Mouse (Mus musculus) midbrain, embryonic 16.5 days (tissue): Measurements from ENCODE around the gene Sugp2. TPM values are rescaled to one million over a fixed set of nuclear protein-coding genes. Genes with fewer than 3 reads are reported as not detected.

ENCODE experiments used
- ATAC-seq: fragments of 200-750 bp; cut with Nextera tagmentation; 2 replicates; pipeline ENCODE4 v1.8.0; 2017; ENCODE audit warnings: moderate TSS enrichment
- H3K27ac ChIP-seq: fragments of 300-500 bp; sonication (generic); 2 replicates; pipeline ENCODE4 v1.5.1; 2014; ENCODE audit warnings: mild to moderate bottlenecking, low read length, mixed read lengths
- H3K27me3 ChIP-seq: fragments of 300-500 bp; sonication (generic); 2 replicates; pipeline ENCODE4 v1.6.1; 2014; ENCODE audit warnings: low read depth, low read length, mixed read lengths; ENCODE audit not compliant: control insufficient read depth, insufficient read depth
- H3K36me3 ChIP-seq: fragments of 300-500 bp; sonication (generic); 2 replicates; pipeline ENCODE4 v1.6.1; 2014; ENCODE audit warnings: mild to moderate bottlenecking, low read length, moderate library complexity, mixed read lengths; ENCODE audit not compliant: control insufficient read depth, insufficient read depth
- H3K4me1 ChIP-seq: fragments of 300-500 bp; sonication (generic); 2 replicates; pipeline ENCODE4 v1.6.1; 2014; ENCODE audit warnings: mild to moderate bottlenecking, low read length, mixed read lengths; ENCODE audit not compliant: control insufficient read depth, insufficient read depth
- H3K4me2 ChIP-seq: fragments of 300-500 bp; sonication (generic); 2 replicates; pipeline ENCODE4 v1.6.1; 2014; ENCODE audit warnings: mild to moderate bottlenecking, low read length, mixed read lengths
- H3K4me3 ChIP-seq: fragments of 300-500 bp; sonication (generic); 2 replicates; pipeline ENCODE4 v1.5.1; 2014; ENCODE audit warnings: low read depth, mild to moderate bottlenecking, low read length, moderate library complexity, mixed read lengths
- H3K9ac ChIP-seq: fragments of 300-500 bp; sonication (generic); 2 replicates; pipeline ENCODE4 v1.6.1; 2014; ENCODE audit warnings: low read depth, low read length, mixed read lengths
- H3K9me3 ChIP-seq: fragments of 300-500 bp; sonication (generic); replicated peaks from 2 replicates; pipeline ENCODE4 v1.6.1; 2014; ENCODE audit warnings: mild to moderate bottlenecking, low read length, mixed read lengths; ENCODE audit not compliant: control insufficient read depth, poor library complexity, severe bottlenecking
- WGBS: fragments of 180-500 bp; shearing (Covaris S2); extraction: QIAGEN DNeasy Blood & Tissue Kit; methylation state at CpG from one replicate; pipeline ENCODE4 v1.1.7; 2014; 5-methylcytosine and 5-hydroxymethylcytosine counted together
- polyA plus RNA-seq: library from polyadenylated mRNA; unstranded; fragments of >200 nt; fragmentation: Nextera tagmentation; extraction: Ambion mirVana; gene quantifications from 2 replicates; pipeline ENCODE4 v1.2.1, GENCODE M21; 2015

Gene Sugp2
- polyA plus RNA-seq, 1 experiment from 2014 or later: 104 TPM

DNA sequence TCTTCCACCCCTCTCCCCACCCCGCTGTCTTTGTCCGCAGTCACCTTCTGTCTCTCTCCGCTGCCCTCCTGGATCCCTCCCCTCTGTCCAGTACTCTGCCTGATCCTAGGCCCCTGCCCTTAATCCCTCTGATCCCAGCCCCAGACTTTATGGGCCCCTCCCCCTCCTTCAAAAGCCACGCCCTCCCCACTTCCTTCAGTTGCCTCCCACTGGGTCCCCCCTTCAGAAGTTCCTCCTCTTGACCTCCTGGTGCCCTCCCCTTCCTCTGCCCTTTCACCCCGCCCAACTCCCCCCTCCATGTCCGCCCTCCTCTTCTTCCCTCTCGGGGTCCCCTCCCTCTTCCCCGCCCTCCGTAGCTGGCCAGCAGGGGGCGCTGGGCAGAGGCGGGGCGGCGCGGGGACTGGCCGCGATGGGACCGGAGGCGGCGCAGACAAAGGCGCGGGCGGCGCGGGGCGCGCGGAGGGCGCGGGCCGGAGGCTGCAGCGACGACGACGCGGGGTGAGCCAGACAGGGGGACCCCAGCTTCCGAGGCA lies 48.6 kb downstream of the Sugp2 start, which contains the start of gene Homer3:
Gene Homer3, plus strand, starts transcription at position 225 of the 533 bp plus-strand sequence.
- H3K4me3 ChIP-seq: peak within 1 kb of the TSS; percentile 66
- peak within 1 kb of the TSS; percentile 82 for H3K9ac ChIP-seq
- H3K9me3 ChIP-seq: no peaks in the 10 kb centered on the region
- H3K4me2 ChIP-seq: peak within 1 kb of the TSS; percentile 84
- H3K27ac ChIP-seq: peak within 1 kb of the TSS; percentile 50
- 1% methylated on average over 35 of the region's 36 CpGs for WGBS
- ATAC-seq: peak; percentile 85
- H3K36me3 ChIP-seq: peaks cover 11% of the 10 kb centered on the region; the same call in 1 of the 2 replicates
- H3K4me1 ChIP-seq: peaks cover 13% of the 10 kb centered on the region
- no peaks in the 10 kb centered on the region for H3K27me3 ChIP-seq

DNA sequence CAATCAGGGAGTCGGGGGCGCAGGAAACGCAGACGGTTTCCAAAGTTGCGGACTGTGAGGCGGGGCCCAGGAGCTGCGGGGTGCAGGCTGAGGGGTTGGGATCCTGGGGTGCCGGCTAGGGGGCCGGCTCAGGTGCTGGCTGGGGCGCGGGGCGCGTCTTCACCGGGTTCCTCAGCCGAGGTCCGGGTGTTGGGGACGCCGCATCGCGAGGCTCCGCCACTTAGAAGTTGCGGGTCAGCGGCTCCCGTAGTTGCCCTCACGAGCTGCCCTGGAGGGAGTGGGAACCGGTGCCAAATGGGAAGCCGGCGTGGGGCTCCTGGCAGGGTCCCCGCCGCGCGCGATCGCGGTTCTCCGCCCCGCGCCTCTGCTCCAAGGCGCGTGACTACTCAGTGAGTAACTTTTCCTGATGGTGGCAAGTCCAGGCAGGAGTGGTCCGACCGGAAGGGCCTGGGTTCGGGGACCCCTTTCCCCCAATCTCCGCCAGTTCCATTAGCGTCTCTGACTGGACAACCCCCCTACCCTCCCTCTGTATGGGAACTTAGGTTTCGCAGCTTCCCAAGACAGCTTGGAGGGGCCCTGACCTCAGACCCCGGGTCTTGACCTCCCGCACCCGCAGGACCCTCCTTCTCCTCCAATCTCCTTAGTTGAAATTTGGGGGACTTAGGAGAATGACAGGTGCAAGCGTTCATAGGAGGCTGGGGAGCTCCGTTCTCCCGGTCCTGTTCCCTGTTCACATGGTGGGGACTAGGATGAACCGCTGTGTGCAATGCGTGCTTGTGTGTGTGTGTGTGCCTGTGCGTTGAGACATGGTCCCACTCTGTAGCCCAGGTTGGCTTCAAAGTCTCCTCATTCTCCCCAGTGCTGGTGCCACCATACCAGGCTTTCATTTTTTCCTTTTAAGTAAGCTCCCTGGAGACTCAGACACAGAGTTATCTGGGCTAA lies 49.4 kb downstream of the Sugp2 start:
- WGBS: 1% methylated on average over 55 of the region's 55 CpGs
- H3K9me3 ChIP-seq: no peaks in the 10 kb centered on the region
- peak overlapping the region; percentile 50 for H3K27ac ChIP-seq
- peak overlapping the region; percentile 66 for H3K4me3 ChIP-seq
- peaks cover 12% of the 10 kb centered on the region; the same call in 1 of the 2 replicates for H3K36me3 ChIP-seq
- H3K9ac ChIP-seq: peak overlapping the region; percentile 82
- H3K27me3 ChIP-seq: no peaks in the 10 kb centered on the region
- H3K4me1 ChIP-seq: peaks cover 13% of the 10 kb centered on the region
- H3K4me2 ChIP-seq: peak overlapping the region; percentile 84
- peak; percentile 63 for ATAC-seq

DNA sequence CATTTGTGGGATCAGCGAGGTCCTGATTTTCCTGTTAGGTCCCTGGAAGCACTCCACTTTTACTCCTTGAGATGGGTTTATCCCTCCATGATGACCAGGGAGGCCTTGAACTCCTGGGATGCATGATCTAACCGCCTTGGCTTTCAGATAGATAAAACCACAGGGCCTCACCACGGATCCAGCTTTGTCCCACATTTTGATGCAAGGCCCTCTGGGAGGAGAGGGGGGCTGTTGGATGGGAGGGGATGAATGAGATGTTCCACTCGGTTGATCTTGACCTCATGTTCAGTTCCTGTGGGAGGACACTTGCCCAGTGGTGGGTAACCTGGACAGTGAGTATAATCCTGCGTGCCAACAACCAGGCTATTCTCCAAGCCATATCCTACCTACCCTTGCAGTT lies 50.4 kb downstream of the Sugp2 start:
- no peak for ATAC-seq
- Histone ChIP-seq H3K4me1 (peaks cover 13% of the 10 kb centered on the region), H3K27ac (no peak overlapping the region), H3K4me3 (no peak overlapping the region), H3K9me3 (no peaks in the 10 kb centered on the region), H3K4me2 (peak overlapping the region; percentile 3; the same call in 1 of the 2 replicates), H3K9ac (no peak overlapping the region), H3K27me3 (no peaks in the 10 kb centered on the region), H3K36me3 (peaks cover 12% of the 10 kb centered on the region; the same call in 1 of the 2 replicates)
- WGBS: 59% methylated on average over 5 of the region's 5 CpGs

DNA sequence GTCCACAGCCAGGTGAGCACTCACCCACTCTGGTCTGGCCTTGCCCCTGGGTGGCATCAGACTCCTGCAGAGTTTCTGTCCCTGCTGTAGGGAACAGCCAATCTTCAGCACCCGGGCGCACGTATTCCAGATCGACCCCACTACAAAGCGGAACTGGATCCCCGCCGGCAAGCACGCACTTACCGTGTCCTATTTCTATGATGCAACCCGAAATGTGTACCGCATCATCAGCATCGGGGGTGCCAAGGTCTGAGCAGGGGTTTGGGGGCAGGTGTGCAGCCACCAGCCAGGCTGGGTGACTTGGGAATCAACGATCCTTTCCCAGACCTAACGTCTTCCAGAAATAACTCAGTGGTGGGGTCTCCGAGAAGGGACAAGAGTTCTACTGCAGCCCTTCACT lies 51.3 kb downstream of the Sugp2 start:
- H3K9me3 ChIP-seq: no peaks in the 10 kb centered on the region
- no peak overlapping the region for H3K9ac ChIP-seq
- no peak overlapping the region for H3K27ac ChIP-seq
- H3K36me3 ChIP-seq: peaks cover 12% of the 10 kb centered on the region; the same call in 1 of the 2 replicates
- no peaks in the 10 kb centered on the region for H3K27me3 ChIP-seq
- H3K4me1 ChIP-seq: peaks cover 13% of the 10 kb centered on the region
- no peak for ATAC-seq
- 97% methylated on average over 15 of the region's 15 CpGs for WGBS
- no peak overlapping the region for H3K4me3 ChIP-seq
- no peak overlapping the region for H3K4me2 ChIP-seq

DNA sequence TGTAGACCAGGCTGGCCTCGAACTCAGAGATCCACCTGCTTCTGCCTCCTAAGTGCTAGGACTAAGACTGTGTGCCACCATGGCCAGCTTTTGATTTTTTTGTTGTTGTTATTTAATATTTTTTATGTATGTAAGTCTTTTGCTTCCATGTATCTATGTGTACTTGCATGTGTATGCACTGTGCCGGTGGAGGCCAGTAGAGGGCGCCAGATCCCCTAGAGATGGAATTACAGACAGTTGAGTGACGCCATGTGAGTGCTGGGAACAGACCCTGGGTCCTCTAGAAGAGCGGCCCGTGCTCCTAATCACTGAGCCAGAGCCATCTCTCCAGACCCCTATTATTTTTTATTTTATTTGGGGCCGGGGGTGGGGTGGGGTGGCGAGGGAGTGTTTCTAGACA lies 52.7 kb downstream of the Sugp2 start:
- Histone ChIP-seq H3K4me1 (peaks cover 13% of the 10 kb centered on the region), H3K27me3 (no peaks in the 10 kb centered on the region), H3K9me3 (no peaks in the 10 kb centered on the region), H3K36me3 (peaks cover 16% of the 10 kb centered on the region), H3K4me2 (no peak overlapping the region), H3K27ac (no peak overlapping the region), H3K4me3 (no peak overlapping the region), H3K9ac (no peak overlapping the region)
- 89% methylated on average over 8 of the region's 8 CpGs for WGBS
- no peak for ATAC-seq

DNA sequence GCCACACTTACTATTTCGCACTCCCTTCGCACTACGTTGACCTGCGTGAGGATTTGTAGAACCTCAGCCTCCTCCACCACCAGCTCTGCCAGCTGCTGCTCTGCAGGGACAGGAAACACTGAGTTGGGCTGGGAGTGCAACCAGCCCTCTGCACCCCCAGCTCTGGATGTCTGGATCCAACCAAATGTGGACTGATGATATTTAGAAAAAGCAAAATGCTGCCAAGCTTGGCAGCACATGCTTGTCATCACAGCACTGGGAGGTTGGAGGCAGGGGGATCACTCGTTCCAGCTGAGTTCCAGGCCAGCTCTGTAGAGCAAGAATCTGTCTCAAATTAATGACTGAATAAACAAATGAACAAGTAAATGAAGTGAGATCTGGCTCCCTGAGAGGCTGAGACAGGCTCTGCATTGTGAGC lies 60.0 kb downstream of the Sugp2 start:
- Histone ChIP-seq H3K4me2 (no peak overlapping the region), H3K4me3 (no peak overlapping the region), H3K9ac (no peak overlapping the region), H3K36me3 (peaks cover 44% of the 10 kb centered on the region), H3K27me3 (no peaks in the 10 kb centered on the region), H3K9me3 (no peaks in the 10 kb centered on the region), H3K27ac (no peak overlapping the region), H3K4me1 (no peaks in the 10 kb centered on the region)
- 71% methylated on average over 5 of the region's 5 CpGs for WGBS
- ATAC-seq: no peak

DNA sequence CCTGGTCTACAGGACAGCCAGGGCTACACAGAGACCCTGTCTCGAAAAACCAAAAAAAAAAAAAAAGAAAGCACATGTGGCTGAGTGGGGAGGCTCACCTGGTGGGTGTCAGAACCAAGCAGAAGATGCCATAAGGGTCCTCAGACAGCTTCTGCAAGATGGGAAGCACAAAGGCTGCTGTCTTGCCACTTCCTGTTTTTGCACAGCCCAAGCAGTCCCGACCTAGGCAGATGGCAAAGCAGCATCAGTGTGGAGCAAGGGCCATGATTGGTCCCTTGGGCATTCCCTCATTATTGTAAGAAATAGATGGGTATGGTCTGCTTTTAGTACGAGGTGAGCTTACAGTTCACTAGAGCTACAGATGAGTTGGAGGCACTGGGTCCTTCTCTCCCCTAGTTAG lies 66.9 kb downstream of the Sugp2 start:
- Histone ChIP-seq H3K9me3 (no peaks in the 10 kb centered on the region), H3K4me3 (no peak overlapping the region), H3K27ac (no peak overlapping the region), H3K4me1 (peaks cover 24% of the 10 kb centered on the region), H3K4me2 (no peak overlapping the region), H3K9ac (no peak overlapping the region), H3K36me3 (peaks cover 24% of the 10 kb centered on the region), H3K27me3 (no peaks in the 10 kb centered on the region)
- 81% methylated on average over 3 of the region's 3 CpGs for WGBS
- no peak for ATAC-seq

DNA sequence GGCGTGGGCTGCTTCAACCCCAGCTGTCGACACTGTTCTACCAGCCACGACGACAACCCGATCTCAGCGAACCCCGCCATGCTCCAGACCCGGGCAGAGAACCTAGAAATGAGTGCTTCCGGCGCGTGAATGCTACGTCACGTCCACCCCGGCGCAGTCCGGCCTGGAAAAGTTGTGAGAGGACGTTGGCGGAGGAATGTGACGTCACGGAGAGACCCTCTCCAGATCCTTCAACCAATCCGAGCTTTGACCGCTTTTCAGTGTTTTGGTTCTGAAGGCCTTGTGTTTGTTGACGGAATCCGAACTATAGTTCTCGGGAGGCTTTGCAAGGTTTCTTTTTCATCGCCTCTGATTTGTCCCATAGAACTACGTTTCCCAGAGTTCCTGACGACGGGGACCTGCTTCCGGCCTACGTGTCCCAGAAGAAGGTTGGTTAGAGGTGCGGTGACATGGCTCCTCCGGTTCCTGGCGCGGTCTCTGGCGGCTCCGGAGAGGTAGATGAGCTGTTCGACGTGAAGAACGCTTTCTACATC lies 68.4 kb downstream of the Sugp2 start, which contains the start of the genes Ddx49 and Cope:
Gene Ddx49, minus strand, starts transcription at position 132 of the 533 bp plus-strand sequence.
Gene Cope, plus strand, starts transcription at position 161 of the 533 bp plus-strand sequence.
- Histone ChIP-seq H3K27me3 (no peaks in the 10 kb centered on the region), H3K36me3 (peaks cover 16% of the 10 kb centered on the region)
- under 1% methylated on average over 40 of the region's 40 CpGs for WGBS

More for the DNA sequence above, 68.4 kb downstream of the Sugp2 start, which contains the start of the genes Ddx49 and Cope:
- Histone ChIP-seq H3K9ac (peak within 1 kb of the TSS; percentile 78), H3K4me3 (peak within 1 kb of the TSS; percentile 85), H3K9me3 (no peaks in the 10 kb centered on the region), H3K27ac (peak within 1 kb of the TSS; percentile 81), H3K4me2 (peak within 1 kb of the TSS; percentile 96), H3K4me1 (peaks cover 24% of the 10 kb centered on the region)
- peak; percentile 92 for ATAC-seq
